Mouse (Mus musculus) kidney, postnatal 10 days (tissue): ENCODE data around the gene Cadm3.
"Not testable (repeated sequence)": the region's sequence is repeated elsewhere in the genome, so short reads cannot be mapped to it uniquely, and the experiment has no call there.

Experiments
- DNase-seq: peaks from one replicate; pipeline ENCODE4 v3.0.0; 2021; ENCODE audit warnings: mixed read lengths

The Cadm3 gene

GRCm38 (mm10) chr1:173321593-173322248, 45.8 kb downstream of the Cadm3 start:
- DNase-seq = no peak

- no peak for DNase-seq
These were observed 49.5 kb downstream of the Cadm3 start for GRCm38 (mm10) chr1:173317925-173318477.

- DNase-seq = no peak
These were observed 51.8 kb downstream of the Cadm3 start for GRCm38 (mm10) chr1:173315725-173316124.

DNA sequence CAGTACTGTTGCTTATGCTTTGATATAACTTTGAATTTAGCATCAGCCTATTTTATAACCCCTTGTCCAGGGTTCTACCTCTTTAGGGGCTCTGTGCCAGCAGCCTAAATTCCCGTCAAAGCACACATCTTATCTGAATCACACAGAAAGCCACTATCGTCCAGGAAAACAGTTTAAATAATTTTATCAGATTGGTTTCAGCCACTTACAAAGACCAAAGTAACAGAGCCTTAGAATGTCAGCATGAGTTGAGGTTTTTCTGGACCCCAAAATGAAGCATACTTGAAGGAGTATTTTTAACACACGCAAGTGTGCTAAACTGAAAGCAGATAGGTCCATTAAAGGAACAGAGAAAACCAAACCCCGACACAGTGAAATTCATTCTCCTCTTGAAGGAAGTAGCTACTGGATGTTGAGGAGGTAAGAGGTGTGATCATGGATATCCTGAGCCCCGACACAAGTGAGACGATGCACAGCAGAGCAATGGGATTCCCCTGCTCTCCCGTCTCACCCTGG, 53.9 kb downstream of the Cadm3 start:
- DNase-seq = not testable (repeated sequence)

DNA sequence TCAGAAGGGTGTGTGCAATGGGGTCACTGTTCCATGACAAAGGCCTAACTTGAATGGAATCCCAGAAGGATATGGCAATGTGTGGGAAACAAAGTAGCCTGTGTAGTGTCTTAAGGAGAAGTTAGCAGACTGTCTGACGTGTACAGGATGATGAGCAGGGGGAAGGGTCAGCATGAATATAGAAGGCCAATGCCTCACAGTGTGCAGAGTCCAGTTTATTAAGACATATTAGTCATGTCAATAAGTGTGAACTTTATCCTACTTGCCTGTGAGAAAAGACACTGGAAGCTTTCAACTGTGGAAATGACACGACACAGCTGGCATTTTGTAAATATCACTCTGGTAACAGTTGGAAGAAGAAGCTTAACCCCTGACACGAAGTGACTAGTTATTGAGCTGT, 64.7 kb downstream of the Cadm3 start:
- DNase-seq = not testable (repeated sequence)
